Mouse (Mus musculus) limb, embryonic 15.5 days (tissue): Measurements from ENCODE around the gene Ptpn3. TPM values are rescaled to one million over a fixed set of nuclear protein-coding genes. Genes with fewer than 3 reads are reported as not detected.
A peak's percentile ranks its signal among the peaks of the same experiment; 100 is the strongest.

Experiments
- ATAC-seq: fragments of 200-750 bp; cut with Nextera tagmentation; 2 replicates; pipeline ENCODE4 v1.8.0; 2017; ENCODE audit warnings: low read depth, moderate TSS enrichment; ENCODE audit not compliant: insufficient number of reproducible peaks, low FRiP score, low TSS enrichment
- H3K27ac ChIP-seq: fragments of 300-500 bp; sonication (generic); 2 replicates; pipeline ENCODE4 v1.5.1; 2015; ENCODE audit warnings: moderate library complexity, mild to moderate bottlenecking, inconsistent platforms
- H3K27me3 ChIP-seq: fragments of 300-500 bp; sonication (generic); 2 replicates; pipeline ENCODE4 v1.6.1; 2015; ENCODE audit warnings: inconsistent platforms
- H3K36me3 ChIP-seq: fragments of 300-500 bp; sonication (generic); 2 replicates; pipeline ENCODE4 v1.6.1; 2015; ENCODE audit warnings: inconsistent platforms
- H3K4me1 ChIP-seq: fragments of 300-500 bp; sonication (generic); 2 replicates; pipeline ENCODE4 v1.6.1; 2015; ENCODE audit warnings: inconsistent platforms
- H3K4me2 ChIP-seq: fragments of 300-500 bp; sonication (generic); 2 replicates; pipeline ENCODE4 v1.6.1; 2015; ENCODE audit warnings: mild to moderate bottlenecking, inconsistent platforms
- H3K4me3 ChIP-seq: fragments of 300-500 bp; sonication (generic); 2 replicates; pipeline ENCODE4 v1.5.1; 2015; ENCODE audit warnings: mild to moderate bottlenecking, inconsistent platforms
- H3K9ac ChIP-seq: fragments of 300-500 bp; sonication (generic); 2 replicates; pipeline ENCODE4 v1.6.1; 2015; ENCODE audit warnings: inconsistent platforms
- H3K9me3 ChIP-seq: fragments of 300-500 bp; sonication (generic); 2 replicates; pipeline ENCODE4 v1.6.1; 2016; ENCODE audit warnings: inconsistent platforms
- WGBS: fragments of 180-500 bp; shearing (Covaris S2); methylation state at CpG from one replicate; pipeline ENCODE4 v1.1.7; 2015; 5-methylcytosine and 5-hydroxymethylcytosine counted together
- polyA plus RNA-seq: library from polyadenylated mRNA; unstranded; fragments of >200 nt; fragmentation: Nextera tagmentation; extraction: Ambion mirVana; gene quantifications from 2 replicates; pipeline ENCODE4 v1.2.1, GENCODE M21; 2015

Gene Ptpn3
- polyA plus RNA-seq, 1 experiment from 2014 or later = 3.3 TPM

GRCm38 (mm10) chr4:57236513-57236912 is 65.1 kb downstream of the Ptpn3 start:
- no peaks in the 10 kb centered on the region for H3K27me3 ChIP-seq
- H3K36me3 ChIP-seq = 0 out of 2 replicates have a peak, but pooled peaks cover 3% of the 10 kb centered on the region
- H3K4me1 ChIP-seq = peaks cover 10% of the 10 kb centered on the region
- H3K4me2 ChIP-seq = no peak overlapping the region
- 46% methylated on average over 5 of the region's 5 CpGs for WGBS
- no peak for ATAC-seq
- H3K9me3 ChIP-seq = no peaks in the 10 kb centered on the region
- no peak overlapping the region for H3K9ac ChIP-seq
- H3K4me3 ChIP-seq = no peak overlapping the region
- H3K27ac ChIP-seq = no peak overlapping the region

- H3K9ac ChIP-seq = no peak overlapping the region
- peaks cover 17% of the 10 kb centered on the region for H3K4me1 ChIP-seq
- no peaks in the 10 kb centered on the region for H3K9me3 ChIP-seq
- no peak overlapping the region for H3K4me3 ChIP-seq
- H3K27ac ChIP-seq = no peak overlapping the region
- WGBS = 83% methylated on average over 4 of the region's 4 CpGs
- H3K4me2 ChIP-seq = no peak overlapping the region
- no peaks in the 10 kb centered on the region for H3K27me3 ChIP-seq
- 0 out of 2 replicates have a peak, but pooled peaks cover 3% of the 10 kb centered on the region for H3K36me3 ChIP-seq
- ATAC-seq = no peak
Observed at GRCm38 (mm10) chr4:57235741-57236140, 65.9 kb downstream of the Ptpn3 start.

GRCm38 (mm10) chr4:57234348-57234747 is 67.3 kb downstream of the Ptpn3 start:
- Histone ChIP-seq H3K27me3 (no peaks in the 10 kb centered on the region), H3K9ac (no peak overlapping the region), H3K27ac (no peak overlapping the region), H3K4me3 (no peak overlapping the region), H3K4me1 (peaks cover 25% of the 10 kb centered on the region), H3K4me2 (no peak overlapping the region), H3K9me3 (no peaks in the 10 kb centered on the region), H3K36me3 (0 out of 2 replicates have a peak, but pooled peaks cover 3% of the 10 kb centered on the region)
- no peak for ATAC-seq
- WGBS = 85% methylated on average over 7 of the region's 7 CpGs

- Histone ChIP-seq H3K9me3 (no peaks in the 10 kb centered on the region), H3K9ac (no peak overlapping the region), H3K27ac (no peak overlapping the region), H3K4me3 (no peak overlapping the region), H3K36me3 (0 out of 2 replicates have a peak, but pooled peaks cover 3% of the 10 kb centered on the region), H3K4me1 (peaks cover 31% of the 10 kb centered on the region), H3K27me3 (no peaks in the 10 kb centered on the region), H3K4me2 (no peak overlapping the region)
- no peak for ATAC-seq
- WGBS = 91% methylated on average over 8 of the region's 8 CpGs
Observed at GRCm38 (mm10) chr4:57232439-57232838, 69.2 kb downstream of the Ptpn3 start.

- Histone ChIP-seq H3K4me1 (peaks cover 31% of the 10 kb centered on the region), H3K27ac (0 out of 2 replicates have a peak overlapping the region, but pooled peaks have one; percentile 22), H3K9ac (no peak overlapping the region), H3K4me3 (no peak overlapping the region), H3K9me3 (no peaks in the 10 kb centered on the region), H3K36me3 (0 out of 2 replicates have a peak, but pooled peaks cover 3% of the 10 kb centered on the region), H3K4me2 (no peak overlapping the region), H3K27me3 (no peaks in the 10 kb centered on the region)
- 32% methylated on average over 9 of the region's 9 CpGs for WGBS
- ATAC-seq = no peak
Observed at GRCm38 (mm10) chr4:57231323-57231722, 70.3 kb downstream of the Ptpn3 start.

DNA sequence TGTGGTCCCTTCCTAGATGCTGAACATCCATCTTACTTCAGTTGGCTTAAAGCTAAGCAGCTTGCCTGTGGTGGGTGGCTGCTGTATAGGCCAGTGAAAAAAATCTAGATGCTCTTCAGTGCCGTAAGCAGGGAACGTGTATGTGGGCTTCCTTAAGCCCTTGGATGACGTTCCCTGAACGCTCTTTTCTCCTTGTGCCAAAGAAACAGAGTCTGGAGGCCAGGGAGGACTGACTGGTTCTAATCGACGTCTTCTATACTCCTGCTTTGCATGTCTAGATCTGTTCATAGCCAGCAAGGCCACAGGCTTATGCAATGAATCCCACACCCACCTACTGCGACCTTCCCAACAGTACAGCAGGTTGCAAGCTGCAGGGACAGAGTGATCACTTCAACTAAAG is 71.3 kb downstream of the Ptpn3 start:
- no peaks in the 10 kb centered on the region for H3K27me3 ChIP-seq
- H3K36me3 ChIP-seq = 0 out of 2 replicates have a peak, but pooled peaks cover 3% of the 10 kb centered on the region
- peak overlapping the region; percentile 9; the same call in 1 of the 2 replicates for H3K27ac ChIP-seq
- no peak overlapping the region for H3K4me3 ChIP-seq
- H3K4me2 ChIP-seq = no peak overlapping the region
- ATAC-seq = no peak
- 64% methylated on average over 7 of the region's 7 CpGs for WGBS
- H3K9me3 ChIP-seq = no peaks in the 10 kb centered on the region
- peaks cover 31% of the 10 kb centered on the region for H3K4me1 ChIP-seq
- H3K9ac ChIP-seq = no peak overlapping the region

- 69% methylated on average over 18 of the region's 18 CpGs for WGBS
- Histone ChIP-seq H3K4me2 (no peak overlapping the region), H3K9ac (no peak overlapping the region), H3K27ac (no peak overlapping the region; the same call in 1 of the 2 replicates), H3K4me3 (no peak overlapping the region), H3K4me1 (peaks cover 31% of the 10 kb centered on the region), H3K9me3 (no peaks in the 10 kb centered on the region), H3K27me3 (no peaks in the 10 kb centered on the region), H3K36me3 (0 out of 2 replicates have a peak, but pooled peaks cover 9% of the 10 kb centered on the region)
- no peak for ATAC-seq
Observed at GRCm38 (mm10) chr4:57228601-57229520, 72.8 kb downstream of the Ptpn3 start.

DNA sequence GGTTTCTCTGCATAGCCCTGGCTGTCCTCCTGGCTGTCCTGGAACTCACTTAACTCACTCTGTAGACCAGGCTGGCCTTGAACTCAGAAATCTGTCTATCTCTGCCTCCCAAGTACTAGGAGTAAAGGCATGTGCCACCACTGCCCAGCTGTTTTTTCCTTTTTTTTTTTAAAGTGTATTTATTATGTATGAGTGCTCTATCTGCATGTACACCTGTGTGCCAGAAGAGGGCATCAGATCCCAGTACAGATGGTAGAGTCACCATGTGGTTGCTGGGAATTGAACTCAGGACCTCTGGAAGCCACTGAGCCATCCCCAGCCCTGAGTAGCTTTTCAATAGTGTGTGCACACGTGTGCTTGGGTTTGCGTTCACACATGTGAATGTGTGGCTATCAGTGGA is 76.9 kb downstream of the Ptpn3 start:
- Histone ChIP-seq H3K27ac (no peak overlapping the region), H3K4me3 (no peak overlapping the region), H3K9ac (no peak overlapping the region), H3K4me2 (no peak overlapping the region), H3K9me3 (no peaks in the 10 kb centered on the region), H3K4me1 (peaks cover 10% of the 10 kb centered on the region), H3K27me3 (no peaks in the 10 kb centered on the region), H3K36me3 (0 out of 2 replicates have a peak, but pooled peaks cover 6% of the 10 kb centered on the region)
- WGBS = 96% methylated on average over 2 of the region's 2 CpGs
- ATAC-seq = no peak

DNA sequence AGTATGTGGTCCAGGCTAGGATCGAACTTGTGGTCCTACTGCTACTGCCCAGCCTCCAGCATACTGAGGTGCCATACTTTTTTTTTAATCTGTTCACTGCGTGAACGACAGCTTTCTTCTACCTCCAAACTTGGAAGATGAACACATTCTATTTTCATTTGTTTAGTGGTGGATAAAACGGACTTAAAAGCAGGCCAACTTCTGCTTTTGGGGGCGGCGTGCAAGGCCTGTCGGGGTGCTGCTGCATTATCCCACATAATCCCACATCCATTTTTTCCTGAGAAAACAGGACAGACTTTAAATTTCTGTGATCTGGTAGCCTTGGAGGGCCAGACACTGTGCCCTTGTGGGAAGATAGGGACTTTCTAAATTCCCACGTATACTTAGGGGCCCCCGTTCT is 83.9 kb downstream of the Ptpn3 start:
- no peak overlapping the region for H3K4me3 ChIP-seq
- H3K9me3 ChIP-seq = no peaks in the 10 kb centered on the region
- H3K4me1 ChIP-seq = no peaks in the 10 kb centered on the region
- WGBS = 86% methylated on average over 9 of the region's 9 CpGs
- H3K27me3 ChIP-seq = no peaks in the 10 kb centered on the region
- no peak for ATAC-seq
- no peak overlapping the region for H3K27ac ChIP-seq
- H3K4me2 ChIP-seq = no peak overlapping the region
- peaks cover 2% of the 10 kb centered on the region; the same call in 1 of the 2 replicates for H3K36me3 ChIP-seq
- no peak overlapping the region for H3K9ac ChIP-seq

- 77% methylated on average over 4 of the region's 4 CpGs for WGBS
- Histone ChIP-seq H3K9ac (no peak overlapping the region), H3K9me3 (no peaks in the 10 kb centered on the region), H3K27ac (no peak overlapping the region), H3K27me3 (no peaks in the 10 kb centered on the region), H3K4me3 (no peak overlapping the region), H3K36me3 (peaks cover 2% of the 10 kb centered on the region; the same call in 1 of the 2 replicates), H3K4me2 (no peak overlapping the region), H3K4me1 (no peaks in the 10 kb centered on the region)
- ATAC-seq = no peak
Observed at GRCm38 (mm10) chr4:57216535-57216934, 85.1 kb downstream of the Ptpn3 start.

- Histone ChIP-seq H3K9ac (no peak overlapping the region), H3K4me1 (no peaks in the 10 kb centered on the region), H3K4me2 (no peak overlapping the region), H3K9me3 (no peaks in the 10 kb centered on the region), H3K27me3 (no peaks in the 10 kb centered on the region), H3K4me3 (no peak overlapping the region), H3K27ac (no peak overlapping the region), H3K36me3 (peaks cover 2% of the 10 kb centered on the region; the same call in 1 of the 2 replicates)
- 87% methylated on average over 9 of the region's 9 CpGs for WGBS
- no peak for ATAC-seq
Observed at GRCm38 (mm10) chr4:57214852-57215251, 86.8 kb downstream of the Ptpn3 start.

GRCm38 (mm10) chr4:57214114-57214513 is 87.5 kb downstream of the Ptpn3 start:
- Histone ChIP-seq H3K36me3 (peaks cover 2% of the 10 kb centered on the region; the same call in 1 of the 2 replicates), H3K9me3 (no peaks in the 10 kb centered on the region), H3K4me3 (no peak overlapping the region), H3K27me3 (no peaks in the 10 kb centered on the region), H3K4me1 (no peaks in the 10 kb centered on the region), H3K27ac (no peak overlapping the region), H3K4me2 (no peak overlapping the region), H3K9ac (no peak overlapping the region)
- ATAC-seq = no peak
- WGBS = 71% methylated on average over 3 of the region's 3 CpGs
